Mouse (Mus musculus) olfactory bulb, adult 2 months (tissue): ENCODE results near the gene Prkg1. TPM values are rescaled to one million over a fixed set of nuclear protein-coding genes. Genes with fewer than 3 reads are reported as not detected.

Source experiments
- H3K27ac ChIP-seq: fragments of 200-500 bp; 2 replicates; pipeline ENCODE4 v1.5.1; 2012; ENCODE audit warnings: low read depth, low read length; ENCODE audit not compliant: insufficient read depth
- H3K4me1 ChIP-seq: fragments of 200-500 bp; 2 replicates; pipeline ENCODE4 v1.6.1; 2012; ENCODE audit warnings: low read length; ENCODE audit not compliant: control insufficient read depth, insufficient read depth
- H3K4me3 ChIP-seq: fragments of 200-500 bp; 2 replicates; pipeline ENCODE4 v1.5.1; 2012; ENCODE audit warnings: mild to moderate bottlenecking, low read depth, low read length, moderate library complexity; ENCODE audit not compliant: insufficient read depth
- CTCF ChIP-seq: fragments of 200-500 bp; IDR thresholded peaks from 2 replicates; pipeline ENCODE4 v1.5.1; 2012; ENCODE audit warnings: low read depth, mild to moderate bottlenecking, low read length, moderate library complexity; ENCODE audit not compliant: insufficient read depth
- POLR2A ChIP-seq: fragments of 200-500 bp; IDR thresholded peaks from 2 replicates; pipeline ENCODE4 v1.6.1; 2012; ENCODE audit warnings: mild to moderate bottlenecking, low read depth, low read length, moderate library complexity; ENCODE audit not compliant: insufficient read depth
- WGBS: fragments of 180-500 bp; shearing (Covaris S2); methylation state at CpG from one replicate; pipeline ENCODE4 v1.1.7; 2018; 5-methylcytosine and 5-hydroxymethylcytosine counted together
- polyA plus RNA-seq: library from polyadenylated mRNA; stranded (reverse); fragments of >200 nt; gene quantifications from 2 replicates; pipeline ENCODE4 v1.2.4, GENCODE M21; 2012; ENCODE audit warnings: low replicate concordance; ENCODE audit not compliant: missing spikeins, insufficient read depth, insufficient read length

The Prkg1 gene
- polyA plus RNA-seq, 1 experiment: not detected

DNA sequence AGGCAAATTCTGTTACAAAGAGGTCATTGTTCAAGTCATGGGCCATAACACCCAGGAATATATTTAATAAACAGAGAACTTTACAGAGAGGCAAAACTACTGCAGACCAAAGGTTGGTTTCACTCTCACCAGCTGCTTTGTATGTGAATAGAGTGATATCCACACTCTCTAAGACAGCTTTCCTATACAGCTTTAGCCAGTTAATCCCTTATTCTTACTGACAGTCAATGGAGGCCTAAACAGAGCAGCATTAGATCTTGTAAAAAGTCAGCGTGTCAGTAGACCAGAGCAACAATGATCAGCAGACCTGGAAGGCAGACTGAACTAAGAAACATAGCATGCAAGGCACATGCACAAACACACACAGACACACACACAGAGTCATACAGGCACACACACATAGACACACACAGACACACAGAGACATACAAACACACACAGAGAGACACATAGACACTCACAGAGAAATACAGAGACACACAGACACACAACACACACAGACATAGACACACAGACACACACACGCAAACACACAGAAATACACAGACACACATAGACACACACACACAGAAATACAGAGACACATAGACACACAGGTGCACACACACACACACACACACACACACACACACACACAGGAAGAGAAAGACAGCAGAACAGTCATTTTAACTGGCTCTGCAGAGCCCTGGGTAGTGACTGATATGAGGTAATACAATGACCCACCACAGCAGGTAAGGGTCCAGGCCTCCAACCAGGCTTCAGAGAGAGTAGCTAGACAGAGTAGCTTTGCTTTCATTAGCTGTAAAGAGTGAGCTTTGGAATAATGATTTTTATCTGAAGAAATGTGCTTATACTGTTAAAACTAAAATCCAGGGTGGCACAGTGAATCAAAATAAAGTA is 723.6 kb downstream of the Prkg1 start:
- WGBS: 78% methylated on average over 2 of the region's 2 CpGs
- Histone ChIP-seq H3K4me3 (no peak overlapping the region), H3K27ac (no peak overlapping the region), H3K4me1 (no peaks in the 10 kb centered on the region)
- TF ChIP-seq CTCF (no peak), POLR2A (no peak)

DNA sequence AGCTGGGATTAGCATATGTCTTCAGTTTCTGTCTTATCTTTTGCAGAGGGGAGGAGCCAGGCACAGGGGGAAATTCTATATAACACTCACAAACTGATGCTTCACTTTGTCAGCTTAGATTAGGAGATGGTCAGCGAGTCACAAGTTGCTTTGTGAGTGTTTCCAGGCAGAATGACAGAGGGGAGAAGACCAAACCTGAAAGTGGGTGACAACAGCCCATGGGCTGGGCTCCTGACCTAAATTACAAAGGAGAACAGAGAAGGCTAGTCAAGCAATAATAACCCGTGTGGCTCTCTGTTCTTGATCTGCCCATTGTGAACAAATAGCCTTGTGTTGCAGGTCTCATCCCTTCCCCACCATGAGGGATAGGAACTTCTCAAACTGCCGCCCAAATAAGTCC is 725.9 kb downstream of the Prkg1 start:
- TF ChIP-seq POLR2A (no peak), CTCF (no peak)
- WGBS: 80% methylated on average over 3 of the region's 3 CpGs
- Histone ChIP-seq H3K4me3 (no peak overlapping the region), H3K27ac (no peak overlapping the region), H3K4me1 (no peaks in the 10 kb centered on the region)

GRCm38 (mm10) chr19:31031596-31031995 is 733.2 kb downstream of the Prkg1 start:
- TF ChIP-seq POLR2A (no peak), CTCF (no peak)
- WGBS: 63% methylated on average over 6 of the region's 6 CpGs

DNA sequence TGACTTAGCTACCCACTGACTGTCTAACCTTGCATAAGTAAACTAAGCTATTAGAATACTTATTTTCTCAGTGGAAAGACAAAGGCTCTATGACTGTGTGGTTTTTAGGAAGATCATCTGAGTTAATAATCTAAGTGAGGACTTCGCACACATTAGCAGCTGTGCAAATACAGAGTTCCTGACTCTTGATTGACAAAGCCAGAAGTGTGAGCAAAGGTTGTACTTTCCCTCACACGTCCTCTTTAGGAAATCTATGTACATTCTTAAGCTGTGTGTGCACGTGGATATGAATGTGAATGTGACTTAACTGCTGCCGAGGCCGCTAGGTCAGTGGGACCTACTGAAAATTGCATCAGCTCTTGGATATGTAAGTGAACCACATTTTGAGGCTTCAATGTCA is 738.0 kb downstream of the Prkg1 start:
- TF ChIP-seq CTCF (no peak), POLR2A (no peak)
- no peaks in the 10 kb centered on the region for H3K4me1 ChIP-seq
- no peak overlapping the region for H3K27ac ChIP-seq
- no peak overlapping the region for H3K4me3 ChIP-seq
- 78% methylated on average over 5 of the region's 5 CpGs for WGBS

More at GRCm38 (mm10) chr19:31031596-31031995, 733.2 kb downstream of the Prkg1 start:
- H3K4me1 ChIP-seq: no peaks in the 10 kb centered on the region
- no peak overlapping the region for H3K27ac ChIP-seq
- no peak overlapping the region for H3K4me3 ChIP-seq

- Histone ChIP-seq H3K4me3 (no peak overlapping the region), H3K27ac (no peak overlapping the region), H3K4me1 (peaks cover 3% of the 10 kb centered on the region; the same call in 1 of the 2 replicates)
- WGBS: 84% methylated on average over 3 of the region's 3 CpGs
- TF ChIP-seq POLR2A (no peak), CTCF (no peak)
Measured at GRCm38 (mm10) chr19:31011528-31012133, 753.2 kb downstream of the Prkg1 start.

- Histone ChIP-seq H3K4me3 (no peak overlapping the region), H3K27ac (no peak overlapping the region), H3K4me1 (no peaks in the 10 kb centered on the region)
- TF ChIP-seq POLR2A (no peak), CTCF (no peak)
- 93% methylated on average over 2 of the region's 2 CpGs for WGBS
Measured at GRCm38 (mm10) chr19:30998572-30998971, 766.3 kb downstream of the Prkg1 start.

GRCm38 (mm10) chr19:30990390-30990789 is 774.4 kb downstream of the Prkg1 start:
- no peaks in the 10 kb centered on the region for H3K4me1 ChIP-seq
- no peak overlapping the region for H3K4me3 ChIP-seq
- 50% methylated on average over 4 of the region's 4 CpGs for WGBS
- H3K27ac ChIP-seq: no peak overlapping the region
- TF ChIP-seq CTCF (no peak), POLR2A (no peak)

- Histone ChIP-seq H3K4me1 (no peaks in the 10 kb centered on the region), H3K4me3 (no peak overlapping the region), H3K27ac (no peak overlapping the region)
- TF ChIP-seq POLR2A (no peak), CTCF (no peak)
- WGBS: 82% methylated on average over 4 of the region's 4 CpGs
Measured at GRCm38 (mm10) chr19:30982436-30982835, 782.4 kb downstream of the Prkg1 start.

GRCm38 (mm10) chr19:30978096-30978495 is 786.7 kb downstream of the Prkg1 start:
- Histone ChIP-seq H3K27ac (no peak overlapping the region), H3K4me1 (no peaks in the 10 kb centered on the region), H3K4me3 (no peak overlapping the region)
- no peak for TF ChIP-seq CTCF
- TF ChIP-seq POLR2A: no peak
- 89% methylated on average over 4 of the region's 4 CpGs for WGBS
